Mouse (Mus musculus) stomach, postnatal 0 days (tissue): ENCODE measurements at regions not wholly inside any gene's neighbourhood (a gene's known extent, or its start where the extent isn't known, plus 50 kb on each side); places are given as distances from the start of the nearest gene placed in this dataset.

Source experiments
- ATAC-seq: fragments of 200-750 bp; cut with Nextera tagmentation; 2 replicates; pipeline ENCODE4 v1.8.0; 2017; ENCODE audit not compliant: low FRiP score, low TSS enrichment
- DNase-seq: peaks from one replicate; pipeline ENCODE4 v3.0.0-alpha.2; 2016; ENCODE audit warnings: low spot score
- H3K27ac ChIP-seq: fragments of 300-500 bp; sonication (generic); replicated peaks from 2 replicates; pipeline ENCODE4 v1.5.1; 2014; ENCODE audit warnings: mild to moderate bottlenecking, control low read depth
- H3K27me3 ChIP-seq: fragments of 300-500 bp; sonication (generic); 2 replicates; pipeline ENCODE4 v1.6.1; 2014; ENCODE audit warnings: low read length; ENCODE audit not compliant: control insufficient read depth, insufficient read depth
- H3K36me3 ChIP-seq: fragments of 300-500 bp; sonication (generic); 2 replicates; pipeline ENCODE4 v1.6.1; 2014; ENCODE audit warnings: low read length, mixed read lengths; ENCODE audit not compliant: control insufficient read depth, insufficient read depth
- H3K4me1 ChIP-seq: fragments of 300-500 bp; sonication (generic); replicated peaks from 2 replicates; pipeline ENCODE4 v1.6.1; 2014; ENCODE audit warnings: antibody characterized with exemption; ENCODE audit not compliant: control insufficient read depth, insufficient read depth
- H3K4me2 ChIP-seq: fragments of 300-500 bp; sonication (generic); replicated peaks from 2 replicates; pipeline ENCODE4 v1.6.1; 2014; ENCODE audit warnings: low read depth, mild to moderate bottlenecking, control low read depth, moderate library complexity
- H3K4me3 ChIP-seq: fragments of 300-500 bp; sonication (generic); 2 replicates; pipeline ENCODE4 v1.5.1; 2014; ENCODE audit warnings: low read depth, low read length, control low read depth
- H3K9ac ChIP-seq: fragments of 300-500 bp; sonication (generic); 2 replicates; pipeline ENCODE4 v1.6.1; 2014; ENCODE audit warnings: mild to moderate bottlenecking, low read length, control low read depth, mixed read lengths
- H3K9me3 ChIP-seq: fragments of 300-500 bp; sonication (generic); 2 replicates; pipeline ENCODE4 v1.6.1; 2016; ENCODE audit warnings: low read length; ENCODE audit not compliant: control insufficient read depth
- CTCF ChIP-seq: IDR thresholded peaks from 2 replicates; pipeline ENCODE4 v1.5.1; 2016; ENCODE audit warnings: antibody characterized with exemption, low read depth, mild to moderate bottlenecking, moderate library complexity
- EP300 ChIP-seq: optimal IDR thresholded peaks from 2 replicates; pipeline ENCODE3; 2016; ENCODE audit warnings: antibody characterized with exemption
- WGBS: fragments of 180-500 bp; shearing (Covaris S2); extraction: QIAGEN DNeasy Blood & Tissue Kit; methylation state at CpG from one replicate; pipeline ENCODE4 v1.1.7; 2014; 5-methylcytosine and 5-hydroxymethylcytosine counted together

DNA sequence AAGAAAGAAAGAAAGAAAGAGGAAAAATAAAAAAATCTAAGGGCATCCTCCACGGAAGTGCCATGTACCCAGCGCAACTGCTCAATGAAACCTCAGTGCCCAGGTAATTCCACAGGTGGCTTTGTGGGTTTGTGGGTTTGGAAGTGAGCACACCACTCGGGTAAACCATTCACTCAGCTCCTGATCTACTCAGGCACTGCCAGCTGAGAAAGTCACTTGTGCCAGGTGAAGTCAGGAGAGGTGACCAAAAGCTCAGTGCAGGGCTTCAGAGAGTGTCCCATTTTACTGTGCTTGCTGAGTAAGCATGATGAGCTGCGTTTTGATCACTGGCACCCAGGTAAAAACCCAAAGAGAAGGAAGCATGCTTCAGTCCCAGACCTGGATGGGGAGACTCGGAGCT is 260.5 kb upstream of the Maf start:
- no peak overlapping the region for H3K4me3 ChIP-seq
- no peaks in the 10 kb centered on the region for H3K27me3 ChIP-seq
- H3K27ac ChIP-seq = no peak overlapping the region
- TF ChIP-seq CTCF = no peak
- no peak for TF ChIP-seq EP300
- no peak overlapping the region for H3K4me2 ChIP-seq
- 82% methylated on average over 5 of the region's 5 CpGs for WGBS
- H3K9me3 ChIP-seq = no peaks in the 10 kb centered on the region
- no peaks in the 10 kb centered on the region for H3K4me1 ChIP-seq
- ATAC-seq (no peak), DNase-seq (no peak)
- H3K9ac ChIP-seq = no peak overlapping the region
- no peaks in the 10 kb centered on the region for H3K36me3 ChIP-seq

DNA sequence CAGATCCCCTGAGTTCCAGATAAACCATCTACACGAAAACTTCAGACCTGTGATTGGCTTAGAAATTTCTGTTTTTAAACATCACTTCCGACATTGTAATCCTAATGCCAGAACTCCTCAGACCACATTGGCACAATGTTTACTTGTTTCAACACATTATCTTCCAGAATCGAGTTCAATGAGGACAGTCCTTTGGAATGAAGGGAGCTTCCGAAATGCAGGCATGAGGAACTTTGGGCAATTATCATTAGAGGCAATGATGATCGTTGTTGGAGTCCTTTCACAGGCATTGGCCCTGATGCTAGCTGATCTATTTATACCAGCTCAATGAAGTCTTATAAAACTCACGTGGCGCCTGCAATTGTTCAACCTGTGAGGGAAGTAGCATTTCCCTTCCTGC is 258.4 kb upstream of the Maf start:
- H3K9me3 ChIP-seq = no peaks in the 10 kb centered on the region
- TF ChIP-seq CTCF (no peak), EP300 (no peak)
- WGBS = 75% methylated on average over 7 of the region's 7 CpGs
- H3K4me3 ChIP-seq = no peak overlapping the region
- ATAC-seq (no peak), DNase-seq (no peak)
- no peaks in the 10 kb centered on the region for H3K27me3 ChIP-seq
- H3K9ac ChIP-seq = no peak overlapping the region
- no peak overlapping the region for H3K27ac ChIP-seq
- H3K36me3 ChIP-seq = no peaks in the 10 kb centered on the region
- H3K4me2 ChIP-seq = no peak overlapping the region
- H3K4me1 ChIP-seq = no peaks in the 10 kb centered on the region

DNA sequence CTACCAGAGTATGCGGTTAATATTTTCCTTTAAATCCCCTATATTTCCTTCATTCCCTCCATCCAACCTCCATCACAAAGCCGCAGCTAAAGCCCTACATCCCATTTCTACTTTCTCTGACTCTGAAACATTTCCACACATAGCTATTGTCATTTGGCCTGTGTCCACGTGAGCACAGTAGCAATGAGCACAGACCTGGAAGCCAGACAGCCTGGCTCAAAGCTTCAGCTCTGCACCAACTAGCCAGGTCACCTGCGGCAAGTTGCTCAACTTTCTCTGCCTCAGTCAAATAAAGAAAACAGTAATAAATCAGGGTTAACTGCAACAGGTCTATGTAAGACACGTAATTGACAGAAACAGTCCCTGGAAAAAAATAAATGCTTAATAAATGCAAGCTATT is 247.8 kb upstream of the Maf start:
- WGBS = 62% methylated on average over 5 of the region's 5 CpGs

DNA sequence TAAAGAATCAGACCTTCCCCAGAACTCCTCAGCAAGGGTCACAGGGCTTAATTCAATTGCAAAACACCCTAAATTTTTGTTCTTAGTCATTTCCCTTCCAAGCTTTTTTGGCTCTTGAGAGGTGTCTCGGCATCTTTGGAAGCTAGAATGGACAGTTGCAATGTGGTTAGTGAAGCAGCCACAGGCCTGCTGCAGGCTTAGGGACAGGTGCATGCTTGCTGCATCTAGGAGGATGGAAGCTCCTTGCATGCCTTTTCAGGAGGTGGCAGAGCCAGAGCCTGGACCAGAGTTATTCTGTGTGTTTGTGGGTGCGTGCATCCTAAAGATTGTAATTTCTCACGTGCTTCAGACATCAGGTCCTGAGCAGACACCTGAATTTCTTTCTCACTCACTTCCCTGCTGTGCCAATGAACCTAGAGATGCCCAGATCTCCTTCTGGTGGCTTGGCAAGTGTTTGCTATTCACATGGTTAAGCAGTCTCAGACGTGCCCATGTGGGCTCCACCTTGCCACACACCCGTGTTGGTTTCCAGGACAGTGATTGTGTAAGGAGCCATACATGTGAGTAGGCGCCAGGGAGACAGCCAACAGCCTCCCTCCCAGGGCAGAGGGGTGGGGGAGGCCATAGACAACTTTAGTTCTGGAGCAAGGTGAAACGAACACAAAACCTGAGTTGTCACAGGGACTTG is 246.3 kb upstream of the Maf start:
- Histone ChIP-seq H3K27ac (no peak overlapping the region), H3K9me3 (no peaks in the 10 kb centered on the region), H3K4me3 (no peak overlapping the region), H3K9ac (no peak overlapping the region), H3K4me1 (no peaks in the 10 kb centered on the region), H3K27me3 (no peaks in the 10 kb centered on the region), H3K36me3 (no peaks in the 10 kb centered on the region), H3K4me2 (no peak overlapping the region)
- WGBS = 85% methylated on average over 7 of the region's 7 CpGs
- TF ChIP-seq CTCF = no peak
- no peak for TF ChIP-seq EP300
- DNase-seq (no peak), ATAC-seq (no peak)

More for the DNA sequence above, 247.8 kb upstream of the Maf start:
- Histone ChIP-seq H3K9ac (no peak overlapping the region), H3K27ac (no peak overlapping the region), H3K27me3 (no peaks in the 10 kb centered on the region), H3K9me3 (no peaks in the 10 kb centered on the region), H3K36me3 (no peaks in the 10 kb centered on the region), H3K4me2 (no peak overlapping the region), H3K4me1 (no peaks in the 10 kb centered on the region), H3K4me3 (no peak overlapping the region)
- ATAC-seq = no peak
- TF ChIP-seq EP300 (no peak), CTCF (no peak)
- DNase-seq = no peak

DNA sequence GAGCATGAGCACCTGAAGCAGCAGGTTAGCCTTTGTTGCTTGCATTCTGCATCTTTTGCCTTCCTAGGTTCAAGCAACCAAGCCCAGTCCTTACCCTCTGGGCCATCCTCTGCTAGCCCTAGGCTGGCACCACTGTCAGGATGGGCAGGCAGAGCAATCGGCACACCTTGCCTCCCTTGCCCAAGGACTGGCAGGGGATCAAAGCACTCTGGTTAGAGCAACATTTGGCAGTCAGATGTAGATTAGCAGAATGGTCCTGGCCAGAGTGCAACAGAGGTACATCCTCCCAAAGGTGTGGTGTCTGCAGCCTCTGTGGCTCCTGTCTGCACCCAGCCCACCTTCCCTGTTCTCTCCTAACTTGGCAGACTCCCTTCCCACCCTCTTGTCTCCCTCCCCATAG is 244.9 kb upstream of the Maf start:
- TF ChIP-seq CTCF = no peak
- no peak for TF ChIP-seq EP300
- no peaks in the 10 kb centered on the region for H3K9me3 ChIP-seq
- DNase-seq (no peak), ATAC-seq (no peak)
- H3K4me2 ChIP-seq = no peak overlapping the region
- H3K36me3 ChIP-seq = no peaks in the 10 kb centered on the region
- H3K4me1 ChIP-seq = no peaks in the 10 kb centered on the region
- no peak overlapping the region for H3K9ac ChIP-seq
- WGBS = 83% methylated on average over 1 of the region's 1 CpGs
- H3K27me3 ChIP-seq = no peaks in the 10 kb centered on the region
- no peak overlapping the region for H3K27ac ChIP-seq
- no peak overlapping the region for H3K4me3 ChIP-seq

DNA sequence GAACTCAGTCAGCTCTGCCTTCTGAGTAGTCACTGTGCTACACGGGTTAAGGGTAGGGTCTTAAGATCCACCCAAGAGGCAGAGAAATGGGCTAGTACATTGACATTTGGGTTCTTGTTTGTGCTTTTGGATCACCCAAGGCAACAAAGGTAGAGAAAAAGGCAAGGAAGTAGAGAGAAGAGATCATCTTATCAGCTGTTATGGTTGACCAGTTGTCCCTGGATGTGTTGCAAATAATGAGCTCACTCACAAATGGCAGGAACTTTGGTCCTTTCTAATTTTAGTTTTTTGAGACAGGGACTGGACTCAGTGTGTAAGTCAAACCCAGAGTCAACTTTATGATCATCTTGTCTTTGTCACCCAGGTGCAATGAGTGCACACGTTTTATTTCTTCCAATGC is 241.3 kb upstream of the Maf start:
- H3K4me2 ChIP-seq = no peak overlapping the region
- DNase-seq (no peak), ATAC-seq (no peak)
- no peaks in the 10 kb centered on the region for H3K9me3 ChIP-seq
- H3K9ac ChIP-seq = no peak overlapping the region
- H3K4me3 ChIP-seq = no peak overlapping the region
- H3K27ac ChIP-seq = no peak overlapping the region
- H3K36me3 ChIP-seq = no peaks in the 10 kb centered on the region
- no peaks in the 10 kb centered on the region for H3K27me3 ChIP-seq
- no peak for TF ChIP-seq EP300
- no peak for TF ChIP-seq CTCF
- no peaks in the 10 kb centered on the region for H3K4me1 ChIP-seq
- WGBS = 88% methylated on average over 2 of the region's 2 CpGs
